Mouse (Mus musculus): ENCODE results near the gene Myh15. TPM values are rescaled to one million over a fixed set of nuclear protein-coding genes. Genes with fewer than 3 reads are reported as not detected.

Gene Myh15
- polyA plus RNA-seq (2015; fragmentation: Nextera tagmentation; extraction: Ambion mirVana), result 0.08 and 0.09 TPM in 2 replicates

GRCm38 (mm10) chr16:49057186-49057585, at the start of gene Myh15:
Myh15 (plus strand) TSS chr16:49057486.
- Histone ChIP-seq H3K4me2 (no peak within 1 kb of the TSS), H3K4me1 (replicated peaks) (no peaks in the 10 kb centered on the region), H3K27ac (replicated peaks) (no peak within 1 kb of the TSS), H3K27me3 (no peaks in the 10 kb centered on the region), H3K36me3 (no peaks in the 10 kb centered on the region), H3K9me3 (no peaks in the 10 kb centered on the region), H3K4me3 (no peak within 1 kb of the TSS), H3K9ac (no peak within 1 kb of the TSS)
- WGBS, result 83% methylated on average over 1 of the region's 1 CpGs
- no peak for ATAC-seq (ENCODE audit: low FRiP score, low read depth)

GRCm38 (mm10) chr16:49016620-49017332, 40.5 kb upstream of the Myh15 start:
- no peak overlapping the region for H3K4me2 ChIP-seq
- WGBS, result 60% methylated on average over 5 of the region's 5 CpGs
- ATAC-seq (ENCODE audit: low FRiP score, low read depth), result no peak; the same call in 1 of the 2 replicates
- H3K9me3 ChIP-seq, result no peaks in the 10 kb centered on the region
- H3K36me3 ChIP-seq, result no peaks in the 10 kb centered on the region
- no peaks in the 10 kb centered on the region for H3K4me1 ChIP-seq (replicated peaks)
- H3K27ac ChIP-seq (replicated peaks), result no peak overlapping the region
- no peak overlapping the region for H3K4me3 ChIP-seq
- no peaks in the 10 kb centered on the region for H3K27me3 ChIP-seq
- H3K9ac ChIP-seq, result no peak overlapping the region

- Histone ChIP-seq H3K27me3 (no peaks in the 10 kb centered on the region), H3K4me1 (replicated peaks) (no peaks in the 10 kb centered on the region), H3K36me3 (no peaks in the 10 kb centered on the region), H3K4me2 (no peak overlapping the region), H3K4me3 (no peak overlapping the region), H3K9ac (no peak overlapping the region), H3K9me3 (no peaks in the 10 kb centered on the region), H3K27ac (replicated peaks) (no peak overlapping the region)
- peak; percentile 48; the same call in 1 of the 2 replicates for ATAC-seq (ENCODE audit: low FRiP score, low read depth)
- 69% methylated on average over 4 of the region's 4 CpGs for WGBS
Observed at GRCm38 (mm10) chr16:49035852-49036251, 21.4 kb upstream of the Myh15 start.

GRCm38 (mm10) chr16:49037771-49038170, 19.5 kb upstream of the Myh15 start:
- H3K27ac ChIP-seq (replicated peaks), result no peak overlapping the region
- H3K9me3 ChIP-seq, result no peaks in the 10 kb centered on the region
- no peak for ATAC-seq (ENCODE audit: low FRiP score, low read depth)
- no peak overlapping the region for H3K4me2 ChIP-seq
- H3K36me3 ChIP-seq, result no peaks in the 10 kb centered on the region
- 81% methylated on average over 4 of the region's 4 CpGs for WGBS
- H3K4me3 ChIP-seq, result no peak overlapping the region
- no peaks in the 10 kb centered on the region for H3K27me3 ChIP-seq
- no peaks in the 10 kb centered on the region for H3K4me1 ChIP-seq (replicated peaks)
- H3K9ac ChIP-seq, result no peak overlapping the region

GRCm38 (mm10) chr16:49040554-49041221, 16.6 kb upstream of the Myh15 start:
- no peak overlapping the region for H3K9ac ChIP-seq
- H3K9me3 ChIP-seq, result no peaks in the 10 kb centered on the region
- no peaks in the 10 kb centered on the region for H3K4me1 ChIP-seq (replicated peaks)
- no peak for ATAC-seq (ENCODE audit: low FRiP score, low read depth)
- WGBS, result 89% methylated on average over 3 of the region's 3 CpGs
- no peaks in the 10 kb centered on the region for H3K36me3 ChIP-seq
- H3K27me3 ChIP-seq, result no peaks in the 10 kb centered on the region
- no peak overlapping the region for H3K4me3 ChIP-seq
- no peak overlapping the region for H3K27ac ChIP-seq (replicated peaks)
- no peak overlapping the region for H3K4me2 ChIP-seq

- Histone ChIP-seq H3K36me3 (no peaks in the 10 kb centered on the region), H3K27me3 (no peaks in the 10 kb centered on the region), H3K9ac (no peak overlapping the region), H3K4me1 (replicated peaks) (no peaks in the 10 kb centered on the region), H3K4me2 (no peak overlapping the region), H3K27ac (replicated peaks) (no peak overlapping the region), H3K9me3 (no peaks in the 10 kb centered on the region), H3K4me3 (no peak overlapping the region)
- ATAC-seq (ENCODE audit: low FRiP score, low read depth), result no peak
Observed at GRCm38 (mm10) chr16:49049214-49049613, 8.1 kb upstream of the Myh15 start.

- H3K27ac ChIP-seq (replicated peaks), result no peak overlapping the region
- no peaks in the 10 kb centered on the region for H3K9me3 ChIP-seq
- WGBS, result 62% methylated on average over 5 of the region's 5 CpGs
- H3K27me3 ChIP-seq, result no peaks in the 10 kb centered on the region
- no peak overlapping the region for H3K4me2 ChIP-seq
- no peaks in the 10 kb centered on the region for H3K4me1 ChIP-seq (replicated peaks)
- no peaks in the 10 kb centered on the region for H3K36me3 ChIP-seq
- H3K4me3 ChIP-seq, result no peak overlapping the region
- H3K9ac ChIP-seq, result no peak overlapping the region
- peak; percentile 56; the same call in 1 of the 2 replicates for ATAC-seq (ENCODE audit: low FRiP score, low read depth)
Observed at GRCm38 (mm10) chr16:49069256-49069963, 12.1 kb downstream of the Myh15 start.

- no peak overlapping the region for H3K4me3 ChIP-seq
- 91% methylated on average over 3 of the region's 3 CpGs for WGBS
- no peaks in the 10 kb centered on the region for H3K36me3 ChIP-seq
- H3K27me3 ChIP-seq, result no peaks in the 10 kb centered on the region
- no peak overlapping the region for H3K27ac ChIP-seq (replicated peaks)
- H3K9me3 ChIP-seq, result no peaks in the 10 kb centered on the region
- no peaks in the 10 kb centered on the region for H3K4me1 ChIP-seq (replicated peaks)
- H3K4me2 ChIP-seq, result no peak overlapping the region
- H3K9ac ChIP-seq, result no peak overlapping the region
- ATAC-seq (ENCODE audit: low FRiP score, low read depth), result no peak
Observed at GRCm38 (mm10) chr16:49071316-49071715, 14.0 kb downstream of the Myh15 start.

- Histone ChIP-seq H3K27ac (replicated peaks) (no peak overlapping the region), H3K27me3 (no peaks in the 10 kb centered on the region), H3K9ac (no peak overlapping the region), H3K36me3 (no peaks in the 10 kb centered on the region), H3K4me2 (no peak overlapping the region), H3K4me1 (replicated peaks) (no peaks in the 10 kb centered on the region), H3K4me3 (no peak overlapping the region), H3K9me3 (no peaks in the 10 kb centered on the region)
- 61% methylated on average over 1 of the region's 1 CpGs for WGBS
- ATAC-seq (ENCODE audit: low FRiP score, low read depth), result no peak
Observed at GRCm38 (mm10) chr16:49128015-49128414, 70.7 kb downstream of the Myh15 start.

GRCm38 (mm10) chr16:49156193-49156592, 98.9 kb downstream of the Myh15 start:
- no peak overlapping the region for H3K9ac ChIP-seq
- no peaks in the 10 kb centered on the region for H3K4me1 ChIP-seq (replicated peaks)
- no peaks in the 10 kb centered on the region for H3K27me3 ChIP-seq
- no peaks in the 10 kb centered on the region for H3K36me3 ChIP-seq
- 89% methylated on average over 2 of the region's 2 CpGs for WGBS
- no peak overlapping the region for H3K4me2 ChIP-seq
- H3K27ac ChIP-seq (replicated peaks), result no peak overlapping the region
- no peak for ATAC-seq (ENCODE audit: low FRiP score, low read depth)
- H3K4me3 ChIP-seq, result no peak overlapping the region
- H3K9me3 ChIP-seq, result no peaks in the 10 kb centered on the region

- Histone ChIP-seq H3K9ac (no peak overlapping the region), H3K27ac (replicated peaks) (no peak overlapping the region), H3K4me3 (no peak overlapping the region), H3K27me3 (no peaks in the 10 kb centered on the region), H3K9me3 (no peaks in the 10 kb centered on the region), H3K4me2 (no peak overlapping the region), H3K4me1 (replicated peaks) (0 out of 2 replicates have a peak, but pooled peaks cover 3% of the 10 kb centered on the region), H3K36me3 (no peaks in the 10 kb centered on the region)
- WGBS, result 42% methylated on average over 7 of the region's 7 CpGs
- ATAC-seq (ENCODE audit: low FRiP score, low read depth), result 0 out of 2 replicates have a peak, but pooled peaks have one; percentile 72
Observed at GRCm38 (mm10) chr16:49164349-49165137, 107.3 kb downstream of the Myh15 start.
